Mouse (Mus musculus) C2C12 (cell line): ENCODE results near the gene Akap13. TPM values are rescaled to one million over a fixed set of nuclear protein-coding genes. Genes with fewer than 3 reads are reported as not detected.

Experiments
- H3K27me3 ChIP-seq: one replicate; pipeline ENCODE4 v1.6.1; 2011; ENCODE audit not compliant: control insufficient read depth, insufficient read depth, insufficient read length
- H3K36me3 ChIP-seq: one replicate; pipeline ENCODE4 v1.6.1; 2011; ENCODE audit not compliant: control insufficient read depth, insufficient read depth
- H3K4me3 ChIP-seq: one replicate; pipeline ENCODE4 v1.5.1; 2011; ENCODE audit warnings: mild to moderate bottlenecking, control low read depth; ENCODE audit not compliant: poor library complexity, insufficient read depth, severe bottlenecking
- H3K79me2 ChIP-seq: one replicate; pipeline ENCODE4 v1.6.1; 2011; ENCODE audit not compliant: control insufficient read depth, insufficient read depth
- H3K79me3 ChIP-seq: one replicate; pipeline ENCODE4 v1.6.1; 2011; ENCODE audit warnings: low read depth, control low read depth
- H3ac ChIP-seq: one replicate; pipeline ENCODE3; 2011; ENCODE audit warnings: low read depth; ENCODE audit not compliant: control insufficient read depth, insufficient read length
- CEBPB ChIP-seq: IDR thresholded peaks from one replicate; pipeline ENCODE4 v1.6.1; 2011; ENCODE audit warnings: low read depth, mild to moderate bottlenecking, control low read depth, moderate library complexity
- CTCF ChIP-seq: IDR thresholded peaks from one replicate; pipeline ENCODE4 v1.5.1; 2011; ENCODE audit not compliant: control insufficient read depth, insufficient read depth, insufficient read length
- FOSL1 ChIP-seq: IDR thresholded peaks from one replicate; pipeline ENCODE4 v1.8.0; 2011; ENCODE audit warnings: mild to moderate bottlenecking, low read length; ENCODE audit not compliant: poor library complexity, insufficient read depth, severe bottlenecking
- MAX ChIP-seq: IDR thresholded peaks from one replicate; pipeline ENCODE4 v1.6.1; 2011; ENCODE audit warnings: mild to moderate bottlenecking, control low read depth
- MYOD1 ChIP-seq: IDR thresholded peaks from one replicate; pipeline ENCODE4 v1.6.1; 2011; ENCODE audit warnings: low read depth; ENCODE audit not compliant: control insufficient read depth, insufficient read length
- MYOG ChIP-seq: IDR thresholded peaks from one replicate; pipeline ENCODE4 v1.6.1; 2011; ENCODE audit not compliant: control insufficient read depth, insufficient read length; ENCODE audit errors: extremely low read depth
- USF1 ChIP-seq: IDR thresholded peaks from one replicate; pipeline ENCODE4 v1.6.1; 2011; ENCODE audit warnings: low read depth, mild to moderate bottlenecking, control low read depth, moderate library complexity
- polyA plus RNA-seq: library from polyadenylated mRNA; unstranded; fragments of >200 nt; fragmentation: generic; extraction: Trizol; gene quantifications from one replicate; pipeline ENCODE4 v1.2.1, GENCODE M21; 2012; ENCODE audit warnings: missing spikeins

Akap13 gene
- polyA plus RNA-seq, 1 experiment, result 11.1 TPM

DNA sequence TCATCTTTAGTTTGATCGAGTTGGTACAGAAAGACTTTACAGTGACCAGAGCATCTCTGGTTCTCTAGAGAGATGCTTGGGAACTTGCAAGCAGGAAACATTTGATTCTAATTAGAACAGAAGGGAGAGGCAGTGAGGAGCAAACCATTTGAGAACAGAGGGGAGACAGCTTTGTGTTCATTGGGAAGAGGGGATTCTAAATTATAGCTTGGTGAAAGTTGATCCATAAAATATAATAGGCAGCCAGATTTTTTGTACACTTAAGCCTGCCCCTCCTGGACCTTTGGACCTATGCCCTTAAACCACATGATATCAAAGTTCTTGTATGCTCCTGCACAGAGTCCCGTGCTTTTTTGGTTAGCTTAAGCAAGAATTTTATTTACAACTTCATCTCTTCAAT is 185.3 kb downstream of the Akap13 start:
- Histone ChIP-seq H3K36me3 (no peaks in the 10 kb centered on the region), H3K79me2 (peaks cover 27% of the 10 kb centered on the region), H3K27me3 (no peaks in the 10 kb centered on the region), H3ac (no peak overlapping the region), H3K79me3 (peaks cover 7% of the 10 kb centered on the region), H3K4me3 (no peak overlapping the region)
- TF ChIP-seq CTCF (no peak), MYOG (no peak), MYOD1 (no peak), USF1 (no peak), MAX (no peak), CEBPB (no peak), FOSL1 (no peak)

GRCm38 (mm10) chr7:75641415-75642177 is 186.3 kb downstream of the Akap13 start:
- Histone ChIP-seq H3ac (no peak overlapping the region), H3K4me3 (no peak overlapping the region)
- TF ChIP-seq USF1 (peak; percentile 69), CTCF (no peak)

DNA sequence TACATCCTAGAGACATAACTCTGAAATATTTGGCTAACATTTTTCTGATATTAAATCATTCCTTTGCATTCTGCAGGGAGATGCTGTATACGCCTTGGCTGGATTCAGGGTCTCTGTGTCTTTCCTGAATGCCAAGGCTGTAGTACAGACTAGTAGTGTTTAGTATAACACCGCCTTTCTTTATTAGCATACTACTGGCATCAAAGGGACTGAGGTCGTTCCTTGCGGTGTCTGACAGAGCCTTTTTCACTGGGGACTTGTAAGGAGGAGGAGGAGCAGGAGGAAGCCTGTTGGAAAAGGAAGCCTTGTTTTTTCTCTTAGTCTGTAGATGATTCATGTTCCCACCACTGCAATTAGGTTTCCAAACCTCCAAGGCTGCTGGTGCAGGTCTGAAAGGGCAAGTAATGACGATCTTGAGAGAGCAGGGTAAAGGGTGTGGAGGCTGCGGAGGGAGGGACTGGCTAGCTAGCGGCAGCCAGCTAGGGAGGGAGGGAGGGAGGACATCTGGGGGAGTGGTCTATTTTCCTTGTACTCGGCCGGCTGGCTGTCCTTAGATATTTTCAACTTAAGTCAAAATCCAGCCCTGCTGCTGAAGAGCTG is 186.9 kb downstream of the Akap13 start:
- H3K79me2 ChIP-seq, result peaks cover 43% of the 10 kb centered on the region
- no peaks in the 10 kb centered on the region for H3K36me3 ChIP-seq
- H3K4me3 ChIP-seq, result no peak overlapping the region
- H3K79me3 ChIP-seq, result peaks cover 8% of the 10 kb centered on the region
- no peak overlapping the region for H3ac ChIP-seq
- H3K27me3 ChIP-seq, result no peaks in the 10 kb centered on the region
- TF ChIP-seq FOSL1 (no peak), CEBPB (peak; percentile 17)

More at GRCm38 (mm10) chr7:75641415-75642177, 186.3 kb downstream of the Akap13 start:
- Histone ChIP-seq H3K36me3 (no peaks in the 10 kb centered on the region), H3K79me3 (peaks cover 8% of the 10 kb centered on the region), H3K27me3 (no peaks in the 10 kb centered on the region), H3K79me2 (peaks cover 36% of the 10 kb centered on the region)

DNA sequence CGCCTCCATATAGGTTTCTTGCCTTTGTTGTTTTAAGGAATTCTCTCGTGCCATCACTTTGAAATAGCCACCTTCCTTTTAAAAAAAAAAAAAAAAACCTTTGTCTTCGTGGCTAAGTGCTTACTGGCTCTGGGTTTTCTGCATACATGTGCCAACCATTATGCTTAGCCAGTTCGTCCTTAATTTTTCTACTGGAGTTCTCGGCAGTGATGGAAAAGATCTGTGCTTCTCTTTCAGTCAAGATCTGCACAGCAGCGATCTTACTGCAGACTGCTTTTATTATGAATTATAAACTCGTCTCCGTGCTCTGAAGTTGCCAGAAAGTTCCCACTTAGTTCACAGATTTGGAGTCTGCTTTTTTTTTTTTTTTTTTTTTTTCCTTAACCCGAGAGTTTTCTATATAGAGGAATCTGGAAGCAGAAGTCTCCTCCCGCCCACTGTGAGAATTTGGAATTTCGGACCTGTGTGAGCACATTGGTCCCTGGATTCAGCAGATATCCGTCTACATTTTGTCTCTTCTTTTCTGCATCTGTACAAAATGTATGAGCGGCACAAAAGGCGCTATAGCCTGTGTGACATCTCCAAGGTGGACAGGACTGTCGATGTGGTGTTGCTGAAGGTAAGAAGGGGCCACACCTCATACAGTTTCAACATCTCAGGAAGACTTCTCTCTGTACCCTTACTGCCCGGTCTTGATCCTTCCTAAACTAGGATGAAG is 187.7 kb downstream of the Akap13 start:
- Histone ChIP-seq H3K4me3 (peak overlapping the region; percentile 23), H3K79me3 (peaks cover 8% of the 10 kb centered on the region), H3K79me2 (peaks cover 50% of the 10 kb centered on the region), H3ac (peak overlapping the region; percentile 77), H3K27me3 (no peaks in the 10 kb centered on the region), H3K36me3 (no peaks in the 10 kb centered on the region)
- TF ChIP-seq FOSL1 (no peak), MYOG (no peak), MAX (no peak), MYOD1 (no peak), CEBPB (no peak), USF1 (no peak), CTCF (no peak)

DNA sequence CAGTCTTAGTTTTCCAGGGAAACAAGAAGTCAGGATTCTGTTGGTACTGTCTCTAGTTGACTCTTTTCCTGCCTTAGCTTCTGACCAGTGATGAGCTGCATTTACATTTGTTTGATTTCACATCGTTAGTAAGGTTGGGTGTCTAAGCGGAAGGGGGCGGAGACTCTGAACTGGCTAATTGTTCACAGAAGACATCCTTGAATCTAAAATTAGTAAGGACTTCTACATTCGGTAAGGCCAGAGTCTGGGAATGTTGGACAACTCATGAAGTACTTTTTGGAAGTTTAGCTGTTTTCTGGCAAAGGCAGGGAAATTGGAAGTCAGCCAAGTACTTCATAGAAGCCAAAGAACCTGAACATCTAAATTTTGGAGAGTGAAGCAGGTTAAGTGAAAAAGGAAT is 188.7 kb downstream of the Akap13 start:
- TF ChIP-seq CEBPB (no peak), USF1 (no peak), FOSL1 (no peak), MYOG (no peak), MYOD1 (no peak), MAX (no peak), CTCF (no peak)
- Histone ChIP-seq H3K79me3 (peaks cover 8% of the 10 kb centered on the region), H3K79me2 (peaks cover 54% of the 10 kb centered on the region), H3K27me3 (no peaks in the 10 kb centered on the region), H3K36me3 (no peaks in the 10 kb centered on the region), H3K4me3 (peak overlapping the region; percentile 23), H3ac (peak overlapping the region; percentile 54)

GRCm38 (mm10) chr7:75644585-75644984 is 189.3 kb downstream of the Akap13 start:
- Histone ChIP-seq H3K27me3 (no peaks in the 10 kb centered on the region), H3K4me3 (peak overlapping the region; percentile 23)
- TF ChIP-seq MYOG, result no peak
- TF ChIP-seq MAX, result no peak
- TF ChIP-seq CEBPB, result no peak
- TF ChIP-seq CTCF, result no peak

More at GRCm38 (mm10) chr7:75644585-75644984, 189.3 kb downstream of the Akap13 start:
- H3K36me3 ChIP-seq, result no peaks in the 10 kb centered on the region
- no peak overlapping the region for H3ac ChIP-seq
- peaks cover 8% of the 10 kb centered on the region for H3K79me3 ChIP-seq
- H3K79me2 ChIP-seq, result peaks cover 58% of the 10 kb centered on the region
